Mouse (Mus musculus): ENCODE results near the gene Gm20403. TPM values are rescaled to one million over a fixed set of nuclear protein-coding genes. Genes with fewer than 3 reads are reported as not detected.
"Not testable (repeated sequence)": the region's sequence is repeated elsewhere in the genome, so short reads cannot be mapped to it uniquely, and the experiment has no call there.

Gm20403 gene
- polyA plus RNA-seq, 1 experiment: not detected

GRCm38 (mm10) chr12:55003843-55004242 lies 17.5 kb upstream of the Gm20403 start:
- Histone ChIP-seq H3K4me3 (ENCODE audit: control insufficient read depth, insufficient read depth, low read length) (no peak overlapping the region), H3K27ac (ENCODE audit: control insufficient read depth, insufficient read depth, low read length) (no peak overlapping the region), H3K36me3 (ENCODE audit: control insufficient read depth, insufficient read depth, low read length) (no peaks in the 10 kb centered on the region), H3K27me3 (ENCODE audit: control insufficient read depth, insufficient read depth, low read length) (no peaks in the 10 kb centered on the region), H3K4me1 (replicated peaks; ENCODE audit: control insufficient read depth, insufficient read depth, low read length) (peaks cover 6% of the 10 kb centered on the region)
- TF ChIP-seq POLR2A (IDR thresholded peaks at IDR 0.05; ENCODE audit: control insufficient read depth, extremely low read depth, insufficient read depth, low read length, poor library complexity) (no peak), CTCF (IDR thresholded peaks at IDR 0.05; ENCODE audit: borderline replicate concordance, control insufficient read depth, extremely low read depth, insufficient read depth, low read length, poor library complexity) (no peak)
- DNase-seq: no peak
- WGBS: 94% methylated on average over 5 of the region's 5 CpGs

GRCm38 (mm10) chr12:55002532-55002931 lies 16.2 kb upstream of the Gm20403 start:
- peaks cover 10% of the 10 kb centered on the region for H3K4me1 ChIP-seq (replicated peaks; ENCODE audit: control insufficient read depth, insufficient read depth, low read length)
- WGBS: 89% methylated on average over 7 of the region's 7 CpGs

GRCm38 (mm10) chr12:54999016-54999690 lies 12.8 kb upstream of the Gm20403 start:
- no peaks in the 10 kb centered on the region for H3K36me3 ChIP-seq (ENCODE audit: control insufficient read depth, insufficient read depth, low read length)
- 8% methylated on average over 14 of the region's 14 CpGs for WGBS
- peak; percentile 73 for DNase-seq
- H3K27me3 ChIP-seq (ENCODE audit: control insufficient read depth, insufficient read depth, low read length): no peaks in the 10 kb centered on the region
- peak overlapping the region; percentile 4; the same call in 1 of the 2 replicates for H3K4me3 ChIP-seq (ENCODE audit: control insufficient read depth, insufficient read depth, low read length)
- H3K4me1 ChIP-seq (replicated peaks; ENCODE audit: control insufficient read depth, insufficient read depth, low read length): peaks cover 10% of the 10 kb centered on the region
- peak overlapping the region; percentile 44; the same call in 1 of the 2 replicates for H3K27ac ChIP-seq (ENCODE audit: control insufficient read depth, insufficient read depth, low read length)
- TF ChIP-seq POLR2A (IDR thresholded peaks at IDR 0.05; ENCODE audit: control insufficient read depth, extremely low read depth, insufficient read depth, low read length, poor library complexity) (peak; percentile 27; the same call in 1 of the 2 replicates), CTCF (IDR thresholded peaks at IDR 0.05; ENCODE audit: borderline replicate concordance, control insufficient read depth, extremely low read depth, insufficient read depth, low read length, poor library complexity) (no peak)

More at GRCm38 (mm10) chr12:55002532-55002931, 16.2 kb upstream of the Gm20403 start:
- H3K4me3 ChIP-seq (ENCODE audit: control insufficient read depth, insufficient read depth, low read length); DNase-seq; H3K27ac ChIP-seq (ENCODE audit: control insufficient read depth, insufficient read depth, low read length); H3K36me3 ChIP-seq (ENCODE audit: control insufficient read depth, insufficient read depth, low read length); H3K27me3 ChIP-seq (ENCODE audit: control insufficient read depth, insufficient read depth, low read length): not testable (repeated sequence)

- 29% methylated on average over 5 of the region's 5 CpGs for WGBS
- Histone ChIP-seq H3K27ac (ENCODE audit: control insufficient read depth, insufficient read depth, low read length) (no peak overlapping the region), H3K4me3 (ENCODE audit: control insufficient read depth, insufficient read depth, low read length) (no peak overlapping the region), H3K4me1 (replicated peaks; ENCODE audit: control insufficient read depth, insufficient read depth, low read length) (peaks cover 12% of the 10 kb centered on the region), H3K36me3 (ENCODE audit: control insufficient read depth, insufficient read depth, low read length) (no peaks in the 10 kb centered on the region), H3K27me3 (ENCODE audit: control insufficient read depth, insufficient read depth, low read length) (no peaks in the 10 kb centered on the region)
- TF ChIP-seq CTCF (IDR thresholded peaks at IDR 0.05; ENCODE audit: borderline replicate concordance, control insufficient read depth, extremely low read depth, insufficient read depth, low read length, poor library complexity) (no peak), POLR2A (IDR thresholded peaks at IDR 0.05; ENCODE audit: control insufficient read depth, extremely low read depth, insufficient read depth, low read length, poor library complexity) (no peak)
- no peak for DNase-seq
Measured at GRCm38 (mm10) chr12:54998411-54998810, 12.1 kb upstream of the Gm20403 start.

- Histone ChIP-seq H3K27ac (ENCODE audit: control insufficient read depth, insufficient read depth, low read length) (no peak overlapping the region), H3K4me1 (replicated peaks; ENCODE audit: control insufficient read depth, insufficient read depth, low read length) (peaks cover 14% of the 10 kb centered on the region), H3K4me3 (ENCODE audit: control insufficient read depth, insufficient read depth, low read length) (no peak overlapping the region), H3K27me3 (ENCODE audit: control insufficient read depth, insufficient read depth, low read length) (no peaks in the 10 kb centered on the region), H3K36me3 (ENCODE audit: control insufficient read depth, insufficient read depth, low read length) (no peaks in the 10 kb centered on the region)
- TF ChIP-seq POLR2A (IDR thresholded peaks at IDR 0.05; ENCODE audit: control insufficient read depth, extremely low read depth, insufficient read depth, low read length, poor library complexity) (no peak), CTCF (IDR thresholded peaks at IDR 0.05; ENCODE audit: borderline replicate concordance, control insufficient read depth, extremely low read depth, insufficient read depth, low read length, poor library complexity) (no peak)
- WGBS: 93% methylated on average over 6 of the region's 6 CpGs
- no peak for DNase-seq
Measured at GRCm38 (mm10) chr12:54996979-54997474, 10.7 kb upstream of the Gm20403 start.

- Histone ChIP-seq H3K27me3 (ENCODE audit: control insufficient read depth, insufficient read depth, low read length) (no peaks in the 10 kb centered on the region), H3K4me1 (replicated peaks; ENCODE audit: control insufficient read depth, insufficient read depth, low read length) (peaks cover 14% of the 10 kb centered on the region), H3K4me3 (ENCODE audit: control insufficient read depth, insufficient read depth, low read length) (no peak overlapping the region), H3K27ac (ENCODE audit: control insufficient read depth, insufficient read depth, low read length) (no peak overlapping the region), H3K36me3 (ENCODE audit: control insufficient read depth, insufficient read depth, low read length) (no peaks in the 10 kb centered on the region)
- 95% methylated on average over 3 of the region's 3 CpGs for WGBS
- DNase-seq: no peak
- no peak for TF ChIP-seq POLR2A (IDR thresholded peaks at IDR 0.05; ENCODE audit: control insufficient read depth, extremely low read depth, insufficient read depth, low read length, poor library complexity)
- TF ChIP-seq CTCF (IDR thresholded peaks at IDR 0.05; ENCODE audit: borderline replicate concordance, control insufficient read depth, extremely low read depth, insufficient read depth, low read length, poor library complexity): no peak
Measured at GRCm38 (mm10) chr12:54995965-54996364, 9.6 kb upstream of the Gm20403 start.
